Mouse (Mus musculus): ENCODE results near the gene Col7a1. TPM values are rescaled to one million over a fixed set of nuclear protein-coding genes. Genes with fewer than 3 reads are reported as not detected.

Col7a1 gene
- polyA plus RNA-seq, 1 experiment, result 3.4 TPM

DNA sequence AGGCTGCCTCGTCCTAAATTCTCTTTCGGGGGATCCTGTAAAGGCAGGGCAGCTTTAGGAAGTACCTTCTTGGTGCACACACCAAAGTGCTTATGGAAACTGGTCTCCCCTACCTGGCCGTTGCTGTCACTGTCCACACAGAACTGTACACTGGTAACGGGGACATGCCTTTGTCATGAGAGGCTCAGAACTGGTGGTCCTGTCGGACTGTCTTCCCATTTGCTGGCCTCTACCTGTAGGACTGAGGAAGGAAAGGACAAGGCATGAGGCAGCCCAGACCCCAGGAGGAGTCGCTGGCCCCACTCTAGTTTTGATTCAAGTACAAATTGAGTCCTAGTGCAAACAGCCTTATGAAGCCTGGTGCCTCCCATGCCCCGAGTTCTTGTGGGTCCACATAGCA, 77.6 kb downstream of the Col7a1 start:
- H3K27ac ChIP-seq (ENCODE audit: control insufficient read depth, insufficient read depth, low read depth, low read length), result no peak overlapping the region
- H3K36me3 ChIP-seq (ENCODE audit: control insufficient read depth, insufficient read depth, low read length), result no peaks in the 10 kb centered on the region
- H3K27me3 ChIP-seq (ENCODE audit: control insufficient read depth, insufficient read depth, low read length), result no peaks in the 10 kb centered on the region
- no peak overlapping the region for H3K4me3 ChIP-seq (ENCODE audit: control insufficient read depth, low read depth, low read length)
- TF ChIP-seq POLR2A (IDR thresholded peaks at IDR 0.05; ENCODE audit: control insufficient read depth, low read depth, low read length) (no peak), CTCF (IDR thresholded peaks at IDR 0.05; ENCODE audit: control insufficient read depth, insufficient read depth, insufficient replicate concordance, low read depth, low read length) (no peak)
- no peaks in the 10 kb centered on the region for H3K4me1 ChIP-seq (ENCODE audit: control insufficient read depth, insufficient read depth, low read length)

DNA sequence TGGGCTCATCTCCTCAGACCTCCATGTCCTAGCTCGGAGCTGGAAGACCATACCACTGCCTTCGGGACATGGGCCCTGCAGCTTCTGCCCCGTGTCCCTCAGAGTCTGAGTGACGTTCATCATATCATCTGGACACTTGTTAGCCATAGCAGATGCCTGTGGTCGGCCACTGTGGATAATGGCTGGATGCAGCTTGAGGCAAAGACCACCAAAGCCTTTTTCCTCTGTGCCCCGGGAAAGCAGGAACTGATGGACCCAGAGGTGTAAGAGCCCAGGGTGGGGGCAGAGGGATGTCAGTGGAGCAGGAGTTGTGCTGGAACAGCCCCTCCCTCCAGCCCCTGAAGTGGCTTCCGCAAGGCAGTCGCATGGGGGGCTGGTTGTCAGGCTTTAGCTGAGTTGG, 78.3 kb downstream of the Col7a1 start:
- Histone ChIP-seq H3K36me3 (ENCODE audit: control insufficient read depth, insufficient read depth, low read length) (no peaks in the 10 kb centered on the region), H3K4me3 (ENCODE audit: control insufficient read depth, low read depth, low read length) (no peak overlapping the region), H3K27me3 (ENCODE audit: control insufficient read depth, insufficient read depth, low read length) (no peaks in the 10 kb centered on the region), H3K4me1 (ENCODE audit: control insufficient read depth, insufficient read depth, low read length) (no peaks in the 10 kb centered on the region), H3K27ac (ENCODE audit: control insufficient read depth, insufficient read depth, low read depth, low read length) (no peak overlapping the region)
- TF ChIP-seq CTCF (IDR thresholded peaks at IDR 0.05; ENCODE audit: control insufficient read depth, insufficient read depth, insufficient replicate concordance, low read depth, low read length) (no peak), POLR2A (IDR thresholded peaks at IDR 0.05; ENCODE audit: control insufficient read depth, low read depth, low read length) (no peak)

DNA sequence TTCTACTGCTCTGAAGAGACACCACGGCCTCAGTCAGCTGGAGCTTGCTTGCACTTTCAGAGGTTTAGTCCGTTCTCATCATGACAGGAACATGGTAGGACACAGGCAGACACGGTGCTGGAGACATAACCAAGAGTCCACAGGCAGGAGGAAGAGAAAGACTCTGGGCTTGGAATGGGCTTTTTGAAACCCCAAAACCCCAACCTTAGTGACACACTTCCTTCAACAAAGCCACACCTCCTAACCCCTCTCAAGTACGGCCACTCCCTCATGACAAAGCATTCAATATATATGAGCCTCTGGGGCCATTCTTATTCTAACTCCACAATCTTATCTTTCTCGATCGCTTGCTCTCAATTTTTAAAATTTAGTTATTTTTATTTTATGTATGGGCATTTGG, 79.0 kb downstream of the Col7a1 start:
- TF ChIP-seq POLR2A (IDR thresholded peaks at IDR 0.05; ENCODE audit: control insufficient read depth, low read depth, low read length) (no peak), CTCF (IDR thresholded peaks at IDR 0.05; ENCODE audit: control insufficient read depth, insufficient read depth, insufficient replicate concordance, low read depth, low read length) (no peak)

More for the DNA sequence above, 79.0 kb downstream of the Col7a1 start:
- no peak overlapping the region for H3K4me3 ChIP-seq (ENCODE audit: control insufficient read depth, low read depth, low read length)
- no peaks in the 10 kb centered on the region for H3K27me3 ChIP-seq (ENCODE audit: control insufficient read depth, insufficient read depth, low read length)
- H3K36me3 ChIP-seq (ENCODE audit: control insufficient read depth, insufficient read depth, low read length), result no peaks in the 10 kb centered on the region
- no peak overlapping the region for H3K27ac ChIP-seq (ENCODE audit: control insufficient read depth, insufficient read depth, low read depth, low read length)
- no peaks in the 10 kb centered on the region for H3K4me1 ChIP-seq (ENCODE audit: control insufficient read depth, insufficient read depth, low read length)

Other genes starting within 250 kb of the Col7a1 start
- 49.7 and 54.0 TPM in 2 replicates for gene Ip6k2, start 169.8 kb upstream of the Col7a1 start, polyA plus RNA-seq (2012; rRNA removed)
- 5.6 and 5.9 TPM in 2 replicates for gene Nckipsd, start 145.2 kb upstream of the Col7a1 start, polyA plus RNA-seq (2012; rRNA removed)
- 1.2 and 1.3 TPM in 2 replicates for gene Celsr3, start 127.3 kb upstream of the Col7a1 start, polyA plus RNA-seq (2012; rRNA removed)
- gene Slc26a6, start 100.3 kb upstream of the Col7a1 start, polyA plus RNA-seq (2012; rRNA removed), result 7.2 and 8.4 TPM in 2 replicates
- 400 and 456 TPM in 2 replicates for gene Tmem89, start 39.0 kb upstream of the Col7a1 start, polyA plus RNA-seq (2012; rRNA removed)
- 432 and 464 TPM in 2 replicates for gene Uqcrc1, start 17.0 kb upstream of the Col7a1 start, polyA plus RNA-seq (2012; rRNA removed)
- 0.35 and 0.88 TPM in 2 replicates for gene Ucn2, start 32.4 kb downstream of the Col7a1 start, polyA plus RNA-seq (2012; rRNA removed)
- 41.2 and 53.3 TPM in 2 replicates for gene Pfkfb4, start 38.2 kb downstream of the Col7a1 start, polyA plus RNA-seq (2012; rRNA removed)
- gene Shisa5, start 85.0 kb downstream of the Col7a1 start, polyA plus RNA-seq (2012; rRNA removed), result 21.0 and 22.7 TPM in 2 replicates
- gene Trex1, start 106.1 kb downstream of the Col7a1 start, polyA plus RNA-seq (2012; rRNA removed), result 5.0 and 6.3 TPM in 2 replicates
- 12.1 and 13.5 TPM in 2 replicates for gene Atrip, start 120.5 kb downstream of the Col7a1 start, polyA plus RNA-seq (2012; rRNA removed)
- gene Ccdc51, start 128.9 kb downstream of the Col7a1 start, polyA plus RNA-seq (2012; rRNA removed), result 1.6 TPM in 2 replicates
- 66.4 and 120 TPM in 2 replicates for gene Tma7, start 129.0 kb downstream of the Col7a1 start, polyA plus RNA-seq (2012; rRNA removed)
- gene Plxnb1, start 141.8 kb downstream of the Col7a1 start, polyA plus RNA-seq (2012; rRNA removed), result 5.8 and 6.0 TPM in 2 replicates
- not detected in 2 replicates for gene Fbxw21, start 208.5 kb downstream of the Col7a1 start, polyA plus RNA-seq (2012; rRNA removed)
- 0.31 TPM in 1 of 2 replicates, not detected in the other for gene Fbxw13, start 242.4 kb downstream of the Col7a1 start, polyA plus RNA-seq (2012; rRNA removed)

Data from testis, adult 2 months (tissue).